Mouse (Mus musculus) hematopoietic stem cell, adult 5-6 weeks (primary cell): ENCODE results near the gene Gm6337. TPM values are rescaled to one million over a fixed set of nuclear protein-coding genes. Genes with fewer than 3 reads are reported as not detected.
"Not testable (repeated sequence)": the region's sequence is repeated elsewhere in the genome, so short reads cannot be mapped to it uniquely, and the experiment has no call there.

Experiments
- ATAC-seq, 2 experiments: fragments of 125-278 bp in 1 of 2; replicated peaks in 1 of 2; 2 replicates each; pipeline ENCODE4 v1.8.0; 2016 to 2017; ENCODE audit warnings: inconsistent platforms in 2 of 2, mild to moderate bottlenecking in 2 of 2, moderate number of reproducible peaks in 2 of 2, low read depth in 1 of 2, moderate TSS enrichment in 1 of 2; ENCODE audit not compliant: low FRiP score in 2 of 2, poor library complexity in 2 of 2, severe bottlenecking in 2 of 2, insufficient read depth in 1 of 2, low TSS enrichment in 1 of 2
- total RNA-seq: library from RNA; stranded (forward); fragments of 172-1452, 232-1000 nt; gene quantifications from 2 replicates; pipeline ENCODE4 v1.2.3, GENCODE M21; 2017

Gm6337 gene
- not detected in 2 replicates for total RNA-seq

GRCm38 (mm10) chr14:6058167-6058566 is at the start of gene Gm6337:
Gene Gm6337 (minus strand): TSS chr14:6058267.
- not testable (repeated sequence) for ATAC-seq

DNA sequence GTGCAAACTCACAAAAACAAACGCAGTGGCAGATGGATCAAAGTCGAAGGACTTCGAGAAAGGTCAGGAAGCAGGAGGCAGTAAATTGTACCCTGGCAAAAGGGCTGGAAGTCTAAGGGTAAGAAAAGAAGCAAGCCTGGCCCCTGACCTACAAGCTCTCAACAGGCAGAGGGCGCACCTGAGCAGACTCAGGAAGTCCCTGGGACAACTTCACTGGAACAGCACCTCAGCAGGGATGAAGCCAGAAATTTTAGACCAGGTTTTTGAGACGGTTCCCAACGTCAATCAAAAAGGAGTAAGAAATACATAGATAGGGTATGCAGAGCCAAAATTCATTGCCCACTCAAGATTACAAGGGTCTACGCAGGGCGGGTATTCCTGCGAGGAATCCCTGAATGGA is 49.4 kb upstream of the Gm6337 start:
- not testable (repeated sequence) for ATAC-seq

DNA sequence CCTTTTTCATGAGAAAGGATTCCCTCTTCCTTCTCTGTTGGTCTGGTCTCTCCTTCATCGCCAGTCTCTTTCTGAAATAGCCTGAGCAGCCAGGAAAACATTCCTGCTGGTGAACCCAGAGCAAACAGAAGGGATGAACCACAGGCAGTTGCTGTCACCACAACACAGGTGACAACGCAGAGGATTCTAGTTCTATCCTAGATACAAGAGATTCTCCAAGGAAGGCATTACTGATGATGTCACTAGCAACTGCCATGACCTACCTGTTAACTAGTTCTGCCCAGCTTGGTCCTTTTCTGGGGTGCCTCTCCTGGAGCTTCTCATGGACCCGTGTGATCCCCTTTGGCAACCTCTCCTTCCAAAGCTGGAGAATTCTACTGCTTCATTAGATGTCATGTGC is 35.8 kb upstream of the Gm6337 start, which contains the start of gene Gm8206:
Gm8206 (minus strand) TSS at position 101 of the 400 bp plus-strand sequence.
- ATAC-seq = not testable (repeated sequence)

Other genes with a start within 250 kb of the Gm6337 start
- gene Gm3424, start 227.9 kb downstream of the Gm6337 start, total RNA-seq = not detected in 2 replicates
- not detected in 2 replicates for gene Gm8237, start 177.9 kb downstream of the Gm6337 start, total RNA-seq
- gene Gm3248, start 96.5 kb downstream of the Gm6337 start, total RNA-seq = not detected in 2 replicates
- gene Gm3453, start 79.1 kb downstream of the Gm6337 start, total RNA-seq = not detected in 2 replicates
- gene Gm8206, start 35.7 kb upstream of the Gm6337 start, total RNA-seq = not detected in 2 replicates
- 2.5 and 5.0 TPM in 2 replicates for gene Gm3468, start 50.4 kb upstream of the Gm6337 start, total RNA-seq
- not detected in 2 replicates for gene Gm3476, start 67.5 kb upstream of the Gm6337 start, total RNA-seq
- gene Gm21560, start 161.0 kb upstream of the Gm6337 start, total RNA-seq = not detected in 2 replicates
- 1.5 and 2.4 TPM in 2 replicates for gene Gm3411, start 229.0 kb upstream of the Gm6337 start, total RNA-seq
- gene Gm21103, start 246.6 kb upstream of the Gm6337 start, total RNA-seq = not detected in 2 replicates